Mouse (Mus musculus) urinary bladder, adult 18-20 months (tissue): ENCODE measurements around the gene Sgta.
A peak's percentile ranks its signal among the peaks of the same experiment; 100 is the strongest.
"Not testable (repeated sequence)": the region's sequence is repeated elsewhere in the genome, so short reads cannot be mapped to it uniquely, and the experiment has no call there.

Experiments used
- DNase-seq, 2 experiments: peaks; one replicate each; pipeline ENCODE4 v3.0.0; 2022; ENCODE audit warnings: low spot score in 2 of 2, mixed read lengths in 2 of 2

The Sgta gene

DNA sequence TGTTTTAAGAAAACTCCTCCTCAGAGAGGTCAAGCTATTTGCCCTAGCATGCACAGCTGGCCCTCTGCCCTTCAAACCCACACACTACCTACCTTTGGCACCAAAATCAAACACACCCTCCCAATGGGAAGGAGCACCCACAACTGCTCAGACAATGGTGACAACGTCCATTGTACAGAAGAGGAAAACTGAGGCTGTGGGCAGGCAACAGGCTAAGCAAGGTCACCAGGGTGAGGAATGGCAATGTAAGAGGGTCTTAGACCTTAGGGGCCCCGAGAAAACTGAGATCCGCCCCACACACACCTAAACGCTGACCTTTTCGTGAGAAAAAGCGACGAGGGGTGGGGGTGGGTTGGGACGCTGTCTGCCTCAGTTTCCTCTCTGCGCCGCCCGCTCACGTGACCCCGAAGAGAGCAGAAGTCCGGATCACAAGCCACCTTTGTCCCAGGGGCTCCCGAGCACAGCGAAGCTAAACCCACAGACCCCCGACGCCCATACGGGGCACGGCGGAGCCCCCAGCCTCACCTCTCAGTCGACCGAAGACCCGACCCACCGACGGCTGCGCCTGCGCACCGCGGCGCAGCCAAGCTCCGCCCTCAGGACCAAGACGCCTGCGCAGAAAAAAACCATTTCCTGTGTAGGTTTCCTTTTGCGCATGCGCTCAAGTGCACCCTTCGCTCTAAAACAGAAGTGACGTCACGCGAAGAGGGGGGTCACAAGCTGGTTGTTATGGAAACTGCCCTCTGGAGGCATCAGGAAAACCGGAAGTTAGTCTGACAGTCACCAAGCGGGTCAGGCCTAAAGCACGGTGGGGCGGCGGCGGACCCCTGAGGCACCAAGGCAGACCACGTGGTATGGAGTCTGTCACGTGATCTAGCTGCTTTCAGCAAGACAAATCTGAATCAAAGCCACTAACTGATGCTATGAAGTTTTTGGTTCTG is at the start of gene Sgta:
Sgta (minus strand) TSS at position 579 of the 941 bp plus-strand sequence.
- peak; percentile 99 for DNase-seq

- DNase-seq: peak; percentile 75 to 89
These were observed 46.2 kb upstream of the Sgta start for GRCm38 (mm10) chr10:81106113-81106721.

DNA sequence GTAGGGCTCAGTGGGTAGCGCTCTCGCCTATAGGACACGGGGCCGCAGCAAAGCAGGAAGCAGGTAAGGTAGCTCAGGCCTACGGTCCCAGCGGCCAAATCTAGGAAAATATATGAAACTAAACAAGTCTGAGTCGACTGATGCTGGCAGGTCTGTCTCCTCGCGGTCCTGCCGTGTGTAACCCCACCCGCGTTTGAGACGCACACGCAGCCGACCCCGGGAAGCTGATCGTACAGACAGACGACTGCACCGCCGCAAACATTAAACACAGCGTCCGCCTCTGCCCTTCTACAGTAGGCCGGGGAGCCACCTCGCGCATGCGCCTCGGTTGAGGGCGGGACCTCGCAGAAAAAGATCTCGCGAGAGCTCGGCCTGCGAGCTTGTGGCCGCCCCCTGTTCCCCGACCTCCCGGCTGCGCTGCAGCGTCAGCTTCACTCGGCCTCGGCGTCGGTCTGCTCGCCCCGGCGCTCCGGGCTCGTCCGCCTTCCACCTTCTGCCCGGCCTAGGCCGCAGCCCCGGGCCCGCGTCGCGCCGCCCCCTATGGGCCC is 45.7 kb upstream of the Sgta start, which contains the start of gene Map2k2:
Map2k2 (plus strand) TSS at position 351 of the 548 bp plus-strand sequence.
- peak; percentile 95 to 96 for DNase-seq

GRCm38 (mm10) chr10:81094931-81095678 is 35.1 kb upstream of the Sgta start:
- DNase-seq: no peak

DNA sequence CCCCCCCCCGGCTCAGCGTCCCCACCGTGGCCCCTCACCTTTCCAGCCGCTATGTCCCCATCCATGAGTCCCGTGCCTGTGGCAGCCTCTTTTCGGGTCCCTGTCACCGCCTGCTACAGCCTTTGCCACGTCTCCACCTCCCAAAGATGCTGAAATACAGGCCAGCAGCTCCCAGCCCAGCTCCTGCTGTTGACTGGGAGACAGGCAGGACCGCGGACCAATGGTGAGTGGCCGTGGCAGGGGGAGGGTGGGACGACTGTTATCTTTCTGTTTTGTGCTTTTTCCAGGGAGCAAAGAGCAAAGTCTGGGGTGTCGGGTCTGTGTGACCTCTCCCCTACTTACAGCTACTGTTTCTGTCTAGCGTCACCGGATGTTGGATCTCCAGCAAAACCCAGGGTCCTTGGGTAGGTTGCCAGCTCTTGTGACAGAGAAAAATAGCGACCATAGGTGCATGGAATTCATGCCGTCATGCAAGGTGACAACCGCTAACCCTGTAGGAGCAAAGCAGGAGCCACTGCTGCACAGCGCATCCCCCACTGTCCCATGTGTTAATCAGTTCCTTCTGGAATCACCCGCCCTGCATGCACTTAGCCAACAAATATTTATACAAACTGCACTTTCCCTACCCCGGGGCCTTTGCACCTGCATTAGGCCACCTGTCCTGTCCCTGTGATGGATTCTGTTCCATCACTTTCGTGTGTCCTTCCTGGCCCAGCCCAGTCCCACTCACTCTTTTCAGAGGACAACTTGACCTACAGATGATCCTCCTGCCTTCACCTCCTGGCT is 32.7 kb upstream of the Sgta start:
- no peak for DNase-seq

- DNase-seq: no peak
These were observed 30.6 kb upstream of the Sgta start for GRCm38 (mm10) chr10:81090621-81091020.

DNA sequence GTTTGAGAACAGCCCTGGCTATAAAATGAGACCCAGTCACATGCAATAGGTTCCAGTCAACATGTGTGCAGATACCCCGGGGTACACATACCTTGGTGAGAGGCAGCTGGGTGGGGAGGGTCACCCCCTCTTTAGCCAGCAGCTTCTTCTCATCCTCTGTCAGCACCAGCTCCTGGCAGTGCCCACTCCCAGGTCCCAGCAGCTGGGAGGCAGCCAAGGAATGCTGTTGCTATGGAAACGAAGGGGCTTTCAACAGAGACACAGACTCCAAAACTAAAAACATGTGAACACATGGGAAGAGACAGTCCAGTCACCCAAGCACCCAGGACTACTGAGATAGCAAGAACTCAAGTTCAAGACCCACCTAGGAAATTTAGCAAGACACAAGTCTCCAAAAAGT is 29.2 kb upstream of the Sgta start:
- DNase-seq: no peak

DNA sequence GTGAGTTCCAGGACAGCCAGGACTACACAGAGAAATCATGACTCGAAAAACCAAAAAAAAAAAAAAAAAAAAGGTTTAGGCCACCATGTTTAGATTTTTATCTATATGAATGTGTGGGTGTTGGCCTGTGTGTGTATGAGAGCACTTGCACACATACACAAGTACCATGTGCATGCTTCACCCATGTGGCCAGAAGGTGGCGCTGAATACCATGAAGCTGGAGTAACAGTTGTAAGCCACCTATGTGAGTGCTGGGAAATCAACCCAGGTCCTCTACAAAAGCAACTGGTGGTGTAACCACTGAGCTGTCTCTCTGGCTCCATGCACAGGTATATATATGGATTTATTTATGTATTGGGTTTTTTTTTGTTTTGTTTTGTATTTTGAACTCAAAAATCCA is 27.0 kb upstream of the Sgta start:
- no peak for DNase-seq

- peak; percentile 46 to 63 for DNase-seq
These were observed 22.4 kb upstream of the Sgta start for GRCm38 (mm10) chr10:81082168-81082960.

DNA sequence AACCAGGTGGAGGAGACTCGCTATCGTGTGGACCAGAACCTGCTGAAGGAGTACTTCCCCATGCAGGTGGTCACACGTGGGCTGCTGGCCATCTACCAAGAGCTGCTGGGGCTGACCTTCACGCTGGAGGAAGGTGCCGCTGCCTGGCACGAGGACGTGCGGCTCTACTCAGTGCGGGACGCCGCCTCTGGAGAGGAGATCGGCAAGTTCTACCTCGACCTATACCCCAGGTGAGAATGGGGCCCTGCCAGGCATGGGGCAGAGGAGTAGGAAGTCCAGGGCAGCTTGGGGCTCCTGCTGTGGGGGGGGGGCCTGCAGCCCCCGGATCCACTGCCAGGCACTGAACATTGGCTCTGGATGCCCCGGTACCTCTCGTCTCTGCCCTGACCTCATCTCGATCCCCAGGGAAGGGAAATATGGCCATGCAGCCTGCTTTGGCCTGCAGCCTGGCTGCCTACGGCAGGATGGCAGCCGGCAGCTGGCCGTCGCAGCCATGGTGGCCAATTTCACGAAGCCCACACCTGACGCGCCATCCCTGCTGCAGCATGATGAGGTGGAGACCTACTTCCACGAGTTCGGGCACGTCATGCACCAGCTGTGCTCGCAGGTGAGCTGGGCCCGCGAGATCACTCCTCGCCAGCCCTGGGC is 20.2 kb upstream of the Sgta start:
- no peak for DNase-seq

DNA sequence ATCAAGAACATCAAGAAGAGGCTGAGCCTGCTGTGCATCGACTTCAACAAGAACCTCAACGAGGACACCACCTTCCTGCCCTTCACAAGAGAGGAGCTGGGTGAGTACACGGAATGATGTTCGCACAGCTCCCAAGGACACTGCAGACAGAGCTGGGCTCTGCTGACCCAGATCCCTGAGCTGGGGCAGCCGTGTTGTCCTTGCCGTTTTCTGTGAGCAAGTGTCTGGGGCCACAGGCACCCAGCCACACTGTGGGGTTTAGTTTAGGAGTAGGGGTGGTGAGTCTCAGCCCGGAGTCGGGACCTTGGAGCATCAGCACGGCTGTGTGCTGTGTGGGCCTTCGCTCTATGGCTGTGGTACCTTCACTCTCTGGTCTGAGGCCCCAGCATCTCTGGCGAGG is 17.9 kb upstream of the Sgta start:
- DNase-seq: no peak

DNA sequence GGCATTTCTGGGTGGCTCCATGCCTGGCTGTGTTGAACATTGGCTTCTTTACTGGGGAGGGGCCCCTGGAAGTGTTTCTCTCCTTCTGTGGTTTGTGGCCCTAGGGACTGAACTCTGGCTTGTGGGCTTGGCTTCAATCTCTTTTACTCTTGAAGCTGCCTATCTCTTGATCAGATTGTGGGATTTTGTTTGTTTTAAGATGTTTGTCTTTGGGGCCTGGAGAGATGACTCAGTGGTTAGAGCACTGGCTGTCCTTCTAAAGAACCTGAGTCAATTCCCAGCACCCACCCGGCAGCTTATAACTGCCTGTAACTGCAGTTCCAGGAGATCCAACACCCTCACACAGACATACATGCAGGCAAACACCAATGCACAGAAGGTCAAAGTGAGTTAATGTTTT is 16.4 kb upstream of the Sgta start:
- DNase-seq: peak in 1 of 2 experiments; percentile 30

- no peak for DNase-seq
These were observed 15.8 kb upstream of the Sgta start for GRCm38 (mm10) chr10:81075734-81076133.

- no peak for DNase-seq
These were observed 13.5 kb upstream of the Sgta start for GRCm38 (mm10) chr10:81073464-81073863.

- no peak for DNase-seq
These were observed 12.3 kb upstream of the Sgta start for GRCm38 (mm10) chr10:81072290-81072689.

- DNase-seq: peak; percentile 82 to 96
These were observed 9.9 kb upstream of the Sgta start, which contains the start of gene Thop1 for GRCm38 (mm10) chr10:81069836-81070235. TSS of gene Thop1 (plus strand) at chr10:81070035.

GRCm38 (mm10) chr10:81068706-81069105 is 8.7 kb upstream of the Sgta start:
- DNase-seq: no peak

- not testable (repeated sequence) for DNase-seq
These were observed 4.5 kb upstream of the Sgta start for GRCm38 (mm10) chr10:81064519-81064918.

DNA sequence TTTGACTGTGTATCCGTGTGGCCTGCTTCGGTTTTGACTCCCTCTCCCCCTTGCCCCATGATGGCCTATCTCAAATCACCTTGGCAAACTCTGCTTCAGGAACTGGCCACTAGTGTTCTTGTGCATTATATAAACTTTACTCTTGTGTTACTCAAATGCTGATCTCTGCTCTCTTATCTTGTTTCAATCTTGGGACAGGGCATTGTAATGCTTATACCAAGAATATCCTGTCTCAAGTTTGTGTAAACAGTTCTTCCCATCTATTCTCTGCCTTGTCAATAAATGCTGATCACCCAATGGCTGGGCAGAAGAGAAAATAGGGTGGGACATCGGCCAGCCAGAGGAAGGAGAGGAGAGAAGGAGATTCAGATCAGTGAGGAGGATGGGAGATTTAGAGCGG is 2.7 kb upstream of the Sgta start:
- DNase-seq: no peak

GRCm38 (mm10) chr10:81058896-81059295 is 1.1 kb downstream of the Sgta start:
- DNase-seq: no peak
